Comparison of ENCODE assay signal across 1 mouse cellular context in the genomic region with DNA sequence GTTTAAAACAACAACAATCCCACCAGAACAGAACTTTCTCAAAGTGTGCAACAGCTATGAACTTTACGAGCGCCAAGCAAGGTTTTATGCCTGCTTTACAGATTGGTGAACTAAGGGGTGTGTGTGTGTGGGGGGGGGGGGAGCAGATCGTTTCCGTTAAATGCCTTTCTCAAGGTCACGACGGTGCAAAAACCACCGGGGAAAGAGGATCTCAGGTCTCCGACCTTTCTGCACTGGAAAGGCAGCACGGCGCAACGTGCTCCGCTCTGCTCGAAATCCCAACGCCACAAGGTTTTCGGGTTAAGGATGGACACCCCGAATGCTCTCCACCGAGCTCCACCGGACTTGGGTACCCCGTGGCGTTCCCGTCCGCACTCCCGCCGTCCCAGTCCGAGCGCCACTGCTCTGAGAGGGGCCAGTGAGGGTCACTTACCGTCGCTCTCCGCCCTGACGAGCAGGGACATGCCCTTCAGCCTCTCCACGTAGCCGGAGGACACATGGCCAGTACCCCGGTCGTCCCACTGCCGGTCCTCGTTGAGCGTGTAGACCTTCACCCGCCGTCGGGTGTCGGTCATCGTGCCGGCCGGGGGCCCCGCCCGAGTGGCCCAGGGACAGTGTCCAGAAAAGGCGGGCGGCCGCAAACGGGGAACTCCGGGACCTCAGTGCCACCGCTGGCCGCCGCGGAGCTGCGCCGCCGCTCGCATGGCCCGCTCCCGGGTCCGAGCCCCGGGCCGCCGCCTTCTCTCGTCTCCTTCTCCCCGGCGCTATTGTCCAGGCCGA.
TF ChIP-seq lines count a peak whose summit lies in the region.

No protein-coding gene starts in this region.

TF ChIP-seq in CH12.LX, 34 proteins besides CTCF, POLR2A, EP300 and RAD21:
- TF ChIP-seq UBTF (IDR thresholded peaks at IDR 0.05; ENCODE audit: low read depth, low read length) (peak; percentile 51; the same call in 1 of the 2 replicates), ZMIZ1 (IDR thresholded peaks at IDR 0.05; ENCODE audit: low read depth, low read length) (no peak), PAX5 (IDR thresholded peaks at IDR 0.05; ENCODE audit: low read length) (no peak), ZKSCAN1 (IDR thresholded peaks at IDR 0.05; ENCODE audit: borderline replicate concordance, low read depth, low read length) (no peak), MEF2A (IDR thresholded peaks at IDR 0.05; ENCODE audit: borderline replicate concordance, low read depth, low read length) (no peak), HCFC1 (IDR thresholded peaks at IDR 0.05; ENCODE audit: low read depth, low read length) (no peak), MAX (IDR thresholded peaks at IDR 0.05; ENCODE audit: low read length) (no peak), TCF12 (IDR thresholded peaks at IDR 0.05; ENCODE audit: low read depth, low read length) (no peak)
